Mouse (Mus musculus): ENCODE data around the gene Mus81. TPM values are rescaled to one million over a fixed set of nuclear protein-coding genes. Genes with fewer than 3 reads are reported as not detected.
A peak's percentile ranks its signal among the peaks of the same experiment; 100 is the strongest.
"Not testable (repeated sequence)": the region's sequence is repeated elsewhere in the genome, so short reads cannot be mapped to it uniquely, and the experiment has no call there.

Mus81 gene
- polyA plus RNA-seq, 2 experiments from 2014 or later: 44.8 to 51.5 TPM

- peak; percentile 40 for ATAC-seq
Measured at GRCm38 (mm10) chr19:5490898-5491708, 2.9 kb upstream of the Mus81 start.

- ATAC-seq: peak; percentile 54
Measured at GRCm38 (mm10) chr19:5490313-5490897, 2.2 kb upstream of the Mus81 start, which contains the start of gene Cfl1. Cfl1 (plus strand) TSS chr19:5490455.

- ATAC-seq: not testable (repeated sequence)
Measured at GRCm38 (mm10) chr19:5489721-5490120, 1.5 kb upstream of the Mus81 start.

- peak; percentile 71 for ATAC-seq
Measured at GRCm38 (mm10) chr19:5488878-5489571, 823 bp upstream of the Mus81 start.

GRCm38 (mm10) chr19:5486771-5487170 is 1.4 kb downstream of the Mus81 start:
- ATAC-seq: no peak

GRCm38 (mm10) chr19:5486286-5486685 is 1.9 kb downstream of the Mus81 start:
- ATAC-seq: no peak

- no peak for ATAC-seq
Measured at GRCm38 (mm10) chr19:5485821-5486220, 2.4 kb downstream of the Mus81 start.

- no peak for ATAC-seq
Measured at GRCm38 (mm10) chr19:5485371-5485770, 2.8 kb downstream of the Mus81 start.

- ATAC-seq: no peak
Measured at GRCm38 (mm10) chr19:5484496-5484895, 3.7 kb downstream of the Mus81 start.

- ATAC-seq: no peak
Measured at GRCm38 (mm10) chr19:5483386-5484359, 4.5 kb downstream of the Mus81 start.

- ATAC-seq: no peak
Measured at GRCm38 (mm10) chr19:5481398-5481797, 6.8 kb downstream of the Mus81 start.

- ATAC-seq: no peak
Measured at GRCm38 (mm10) chr19:5480016-5480415, 8.2 kb downstream of the Mus81 start.

GRCm38 (mm10) chr19:5477668-5478300 is 10.4 kb downstream of the Mus81 start:
- no peak for ATAC-seq

GRCm38 (mm10) chr19:5477004-5477667 is 11.1 kb downstream of the Mus81 start:
- no peak for ATAC-seq

- no peak for ATAC-seq
Measured at GRCm38 (mm10) chr19:5475069-5475714, 13.0 kb downstream of the Mus81 start.

GRCm38 (mm10) chr19:5474281-5475068 is 13.7 kb downstream of the Mus81 start:
- ATAC-seq: no peak

GRCm38 (mm10) chr19:5473720-5474119 is 14.5 kb downstream of the Mus81 start, which contains the start of gene Efemp2:
Efemp2 (plus strand) TSS chr19:5473954.
- peak; percentile 45 for ATAC-seq

GRCm38 (mm10) chr19:5472857-5473256 is 15.3 kb downstream of the Mus81 start:
- no peak for ATAC-seq

- ATAC-seq: no peak
Measured at GRCm38 (mm10) chr19:5471846-5472245, 16.4 kb downstream of the Mus81 start.

GRCm38 (mm10) chr19:5468374-5468773 is 19.8 kb downstream of the Mus81 start, which contains the start of gene Ctsw:
Ctsw (minus strand) TSS chr19:5468507.
- peak; percentile 89 for ATAC-seq

Data from CD4-positive, CD25-positive, alpha-beta regulatory T cell, adult 4 months (primary cell).